Mouse (Mus musculus) forelimb bud, embryonic 11.5 days (tissue): ENCODE data around the gene Btbd3.
A peak's percentile ranks its signal among the peaks of the same experiment; 100 is the strongest.

ENCODE experiments used
- DNase-seq: peaks from one replicate; pipeline ENCODE4 v3.0.0-alpha.2; 2012; ENCODE audit warnings: low read depth, low spot score

Gene Btbd3

DNA sequence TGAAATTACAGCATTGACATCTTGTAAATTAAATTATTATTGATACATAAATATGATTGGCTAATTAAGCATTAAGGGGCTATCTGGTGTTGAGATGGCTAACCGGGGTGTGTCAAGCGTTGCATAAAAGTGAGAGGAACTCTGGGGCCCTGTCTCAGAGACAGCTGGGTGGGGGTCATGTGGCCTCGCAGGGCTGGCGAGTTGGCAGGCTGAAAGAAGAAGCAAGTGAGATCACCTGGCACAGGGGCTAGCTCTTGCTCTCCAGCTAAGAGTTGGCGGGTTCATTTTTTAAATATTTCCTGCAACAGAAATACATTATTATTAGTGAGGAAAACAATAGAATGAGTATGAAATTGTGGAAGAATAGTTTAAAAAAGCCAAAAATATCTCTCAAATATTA, 118.2 kb downstream of the Btbd3 start:
- no peak for DNase-seq

DNA sequence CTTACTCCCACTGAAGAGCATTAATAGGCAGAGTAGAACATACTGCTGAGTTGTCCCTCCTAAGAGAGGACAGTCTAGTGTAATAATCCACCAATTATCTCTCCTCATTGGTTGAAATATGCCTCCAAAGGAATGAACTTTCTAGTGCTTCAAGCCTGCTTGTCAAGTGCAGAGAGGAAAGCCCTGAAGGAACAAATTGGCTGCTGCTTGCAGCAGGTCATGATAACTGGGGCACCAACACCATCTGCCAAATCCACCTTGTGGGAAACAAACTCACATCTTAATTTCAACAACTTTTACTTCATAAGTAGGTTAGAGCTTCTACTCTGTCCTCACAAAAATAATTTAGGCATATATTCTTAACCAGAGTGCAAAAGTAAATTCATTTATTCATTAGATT, 122.5 kb downstream of the Btbd3 start:
- no peak for DNase-seq

- DNase-seq = no peak
Measured at GRCm38 (mm10) chr2:138384762-138385161, 128.4 kb downstream of the Btbd3 start.

- DNase-seq = no peak
Measured at GRCm38 (mm10) chr2:138388591-138388990, 132.2 kb downstream of the Btbd3 start.

GRCm38 (mm10) chr2:138403046-138403445, 146.7 kb downstream of the Btbd3 start:
- DNase-seq = no peak

DNA sequence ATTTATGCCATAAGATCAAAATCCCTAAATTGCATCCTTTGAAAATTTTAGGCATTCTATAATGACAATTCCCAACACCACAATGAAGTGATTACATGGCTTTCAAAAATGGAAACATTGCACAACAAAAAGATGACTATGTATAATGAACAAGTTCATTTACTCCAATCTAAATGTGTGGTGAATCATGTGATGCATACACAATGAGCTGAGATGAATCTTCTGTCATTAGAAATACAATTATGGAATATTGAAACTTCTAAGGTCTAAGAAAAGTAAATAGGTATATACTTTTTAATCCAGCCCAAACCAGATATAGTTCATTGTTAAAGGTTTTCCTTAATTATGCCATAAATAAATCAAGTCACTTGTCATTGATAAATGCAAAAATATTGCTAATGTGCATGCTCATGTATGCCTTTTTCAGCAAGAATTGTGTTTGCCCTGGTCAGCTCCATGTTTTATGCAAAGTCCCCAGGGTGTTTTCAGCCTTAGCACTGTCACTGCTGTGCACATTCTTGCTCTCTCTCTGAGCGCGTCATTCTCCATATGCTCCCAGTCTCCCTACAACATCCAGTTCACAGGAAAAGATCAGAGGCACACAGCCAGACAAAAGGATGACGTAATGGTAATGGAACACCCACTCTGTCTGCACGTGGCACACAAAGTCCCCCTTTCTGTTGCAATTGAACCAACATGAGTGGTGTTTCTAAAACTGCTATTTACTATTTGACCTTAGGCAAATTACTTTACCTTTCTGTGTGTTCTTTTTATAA, 149.6 kb downstream of the Btbd3 start:
- peak; percentile 27 for DNase-seq

DNA sequence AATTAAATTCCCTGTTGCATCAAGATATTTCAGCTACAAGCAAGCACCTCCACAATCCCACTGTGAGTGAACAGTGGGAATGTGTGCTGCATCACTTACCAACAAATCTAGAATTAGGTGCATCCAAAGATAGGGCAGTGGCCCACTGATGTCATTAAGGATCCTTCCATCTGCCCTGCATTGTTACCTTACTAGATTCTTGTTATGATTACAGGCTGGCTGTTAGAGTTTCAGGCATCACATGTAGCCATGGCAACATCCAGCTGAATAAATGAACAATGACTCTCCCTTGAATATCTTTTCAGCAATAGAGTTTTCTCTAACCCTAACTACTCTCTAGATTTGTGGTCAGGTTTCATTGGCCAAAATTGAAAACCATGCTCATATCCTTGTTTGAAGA, 150.3 kb downstream of the Btbd3 start:
- DNase-seq = no peak

- peak; percentile 60 for DNase-seq
Measured at GRCm38 (mm10) chr2:138412537-138412936, 156.2 kb downstream of the Btbd3 start.

DNA sequence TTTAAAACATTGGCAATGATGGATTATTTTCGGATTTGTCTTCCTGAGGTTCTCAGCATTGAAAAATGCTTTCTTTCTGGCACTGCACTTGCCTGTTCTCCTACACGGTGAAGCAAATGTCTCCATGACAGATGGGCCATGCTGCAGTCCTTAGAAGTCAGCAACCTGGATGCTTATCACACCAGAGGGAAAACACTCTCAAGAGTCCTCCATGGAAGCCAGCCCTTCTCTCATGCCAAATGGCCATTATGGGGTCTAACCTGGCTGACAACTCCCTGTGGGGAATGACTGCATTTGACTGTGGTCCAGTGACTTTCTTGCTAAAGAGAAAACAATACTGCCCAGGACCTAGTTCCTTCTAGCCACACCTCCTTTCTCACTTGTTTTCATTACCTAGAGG, 166.0 kb downstream of the Btbd3 start:
- no peak for DNase-seq

GRCm38 (mm10) chr2:138431991-138432390, 175.6 kb downstream of the Btbd3 start:
- DNase-seq = no peak

DNA sequence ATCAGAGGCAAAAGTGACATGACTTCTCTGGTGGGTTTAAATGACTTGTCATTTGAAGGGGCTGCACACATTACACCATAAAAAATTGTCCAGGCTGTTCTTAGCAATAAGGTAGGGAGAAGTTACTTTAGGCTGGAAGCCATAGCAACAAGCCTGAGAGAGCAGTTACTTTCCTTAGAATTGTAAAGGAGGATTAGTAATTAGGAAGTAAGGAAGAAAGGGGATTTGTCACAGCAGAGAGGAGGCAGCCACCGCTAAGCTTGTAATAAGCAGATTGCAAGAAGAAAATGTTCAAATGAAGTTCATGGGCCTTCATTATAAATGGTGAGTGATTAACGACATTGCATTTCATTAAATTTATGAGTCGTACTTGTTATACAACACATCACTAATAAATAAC, 190.1 kb downstream of the Btbd3 start:
- no peak for DNase-seq

GRCm38 (mm10) chr2:138446943-138447342, 190.6 kb downstream of the Btbd3 start:
- DNase-seq = no peak

GRCm38 (mm10) chr2:138447681-138448080, 191.3 kb downstream of the Btbd3 start:
- no peak for DNase-seq

GRCm38 (mm10) chr2:138468046-138468572, 211.7 kb downstream of the Btbd3 start:
- no peak for DNase-seq

DNA sequence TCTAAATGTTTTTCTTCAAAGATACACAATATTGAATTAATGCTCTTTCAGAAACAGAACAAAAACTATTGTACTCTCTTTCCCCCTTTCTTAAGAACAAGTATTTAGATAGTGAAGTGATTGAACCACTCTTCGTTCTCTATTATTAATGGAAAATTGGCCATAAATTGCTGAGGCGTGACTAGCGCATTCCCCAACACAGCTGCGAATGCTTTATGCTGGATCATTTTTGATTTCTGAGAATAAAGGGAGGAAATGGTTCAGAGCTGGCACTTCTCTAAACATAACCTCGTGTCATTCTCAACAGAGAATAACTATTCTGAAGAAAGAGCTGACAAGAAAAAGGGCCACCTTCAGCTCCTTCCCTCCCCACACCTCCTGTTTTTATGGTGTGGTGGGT, 217.0 kb downstream of the Btbd3 start:
- DNase-seq = no peak

DNA sequence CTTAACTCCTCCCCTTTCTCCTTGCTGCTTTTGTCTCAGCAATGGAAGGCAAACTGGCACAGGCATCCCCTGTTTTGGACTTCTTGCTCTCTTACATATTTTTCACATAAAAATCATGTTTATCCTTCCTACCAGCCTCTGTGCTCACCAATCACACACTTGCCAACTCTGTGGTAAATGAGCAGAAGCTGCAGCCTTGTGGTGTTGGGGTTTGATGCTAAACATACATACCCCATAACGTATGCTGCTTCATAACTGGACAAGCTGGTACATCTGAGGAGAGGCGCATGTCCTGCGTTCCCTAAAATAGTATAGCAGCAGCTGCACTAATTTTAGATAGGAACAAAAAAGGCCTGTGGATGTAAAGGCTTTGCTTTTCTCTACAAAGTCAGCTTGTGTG, 220.1 kb downstream of the Btbd3 start:
- no peak for DNase-seq

GRCm38 (mm10) chr2:138477278-138477677, 220.9 kb downstream of the Btbd3 start:
- no peak for DNase-seq

GRCm38 (mm10) chr2:138482541-138482940, 226.2 kb downstream of the Btbd3 start:
- DNase-seq = no peak

DNA sequence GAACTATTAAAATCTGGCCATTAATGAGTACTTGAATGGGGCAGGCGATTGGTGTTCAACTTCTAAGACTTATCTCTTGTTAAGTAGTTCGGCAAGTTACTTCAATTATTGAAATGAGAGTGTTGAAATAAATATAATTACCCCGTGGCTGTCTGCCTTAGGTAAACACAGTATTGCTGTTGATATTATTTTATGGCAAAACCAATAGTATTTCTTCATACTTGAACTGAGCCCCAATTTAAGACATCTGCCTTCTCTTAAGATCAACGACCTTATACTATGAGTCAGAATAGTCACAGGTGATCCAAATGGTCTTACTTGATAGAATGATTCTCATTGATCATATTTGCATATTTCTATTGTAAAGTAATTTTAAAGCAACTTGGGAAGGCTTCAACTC, 228.5 kb downstream of the Btbd3 start:
- DNase-seq = no peak

- DNase-seq = no peak
Measured at GRCm38 (mm10) chr2:138490688-138491405, 234.5 kb downstream of the Btbd3 start.

- no peak for DNase-seq
Measured at GRCm38 (mm10) chr2:138492176-138492575, 235.8 kb downstream of the Btbd3 start.

DNA sequence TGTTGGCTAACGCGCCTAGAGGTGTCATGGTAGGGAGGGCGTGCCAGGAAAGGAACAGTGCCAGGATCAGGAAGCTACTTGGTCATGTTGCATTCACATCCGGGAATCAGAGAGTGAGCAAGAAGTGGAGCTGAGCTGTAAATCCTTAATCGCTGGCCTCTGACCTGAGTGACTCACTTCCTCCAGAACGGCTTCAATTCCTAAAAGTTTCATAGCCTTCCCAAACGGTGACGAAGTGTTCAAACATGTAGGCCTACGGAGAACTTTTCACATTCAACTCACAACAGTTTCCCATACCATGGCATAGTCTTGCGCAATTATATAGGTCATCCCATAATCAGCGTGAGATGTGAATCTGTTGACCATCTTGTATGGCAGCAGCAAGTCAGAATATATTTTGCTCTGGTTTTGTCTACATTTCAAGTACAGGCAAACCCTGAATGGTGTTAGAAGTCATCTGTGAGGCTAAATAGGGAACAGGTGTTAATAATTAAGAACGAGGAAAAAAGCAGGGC, 247.6 kb downstream of the Btbd3 start:
- DNase-seq = peak; percentile 37

- DNase-seq = no peak
Measured at GRCm38 (mm10) chr2:138515531-138515930, 259.2 kb downstream of the Btbd3 start.
